Mouse (Mus musculus): ENCODE data around the gene Klf7.

DNA sequence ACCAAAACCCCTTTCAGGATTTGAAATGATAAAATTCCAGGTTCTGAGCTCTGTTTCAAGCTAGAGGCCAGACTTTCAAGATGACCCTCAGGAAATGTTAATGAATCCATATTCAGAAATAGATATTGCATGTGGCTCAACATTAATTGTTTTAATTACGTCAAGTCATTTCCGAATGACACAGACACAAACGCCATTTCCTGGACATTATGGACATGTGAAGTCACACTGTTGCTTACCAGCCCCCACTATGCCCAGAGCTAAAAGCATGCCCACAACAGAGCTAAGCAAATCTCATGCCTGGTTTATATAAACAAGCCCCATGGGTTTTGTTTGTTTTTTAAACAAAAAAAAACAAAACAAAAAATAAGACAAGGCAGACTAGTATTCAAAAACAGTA lies 7.5 kb downstream of the Klf7 start:
- no peak for TF ChIP-seq POLR2A (IDR thresholded peaks at IDR 0.05; ENCODE audit: extremely low read depth, insufficient read depth, low read length)
- TF ChIP-seq CTCF (IDR thresholded peaks at IDR 0.05; ENCODE audit: extremely low read depth, insufficient read depth, low read length): no peak

All from cortical plate, adult 2 months (tissue).